Mouse (Mus musculus) urinary bladder, adult 18-20 months (tissue): ENCODE measurements around the gene Fbxl15.

ENCODE experiments used
- DNase-seq, 2 experiments: peaks; one replicate each; pipeline ENCODE4 v3.0.0; 2022; ENCODE audit warnings: low spot score in 2 of 2, mixed read lengths in 2 of 2

The Fbxl15 gene

GRCm38 (mm10) chr19:46308706-46309435 is 19.1 kb upstream of the Fbxl15 start:
- DNase-seq, result peak; percentile 61 to 80

- DNase-seq, result no peak
Measured at GRCm38 (mm10) chr19:46309651-46310305, 18.2 kb upstream of the Fbxl15 start.

- DNase-seq, result no peak
Measured at GRCm38 (mm10) chr19:46310312-46310865, 17.6 kb upstream of the Fbxl15 start.

GRCm38 (mm10) chr19:46311341-46311740 is 16.6 kb upstream of the Fbxl15 start:
- no peak for DNase-seq

- no peak for DNase-seq
Measured at GRCm38 (mm10) chr19:46312566-46312965, 15.4 kb upstream of the Fbxl15 start.

- DNase-seq, result no peak
Measured at GRCm38 (mm10) chr19:46313116-46313515, 14.9 kb upstream of the Fbxl15 start.

- DNase-seq, result no peak
Measured at GRCm38 (mm10) chr19:46313591-46313990, 14.4 kb upstream of the Fbxl15 start.

GRCm38 (mm10) chr19:46314151-46314601 is 13.8 kb upstream of the Fbxl15 start:
- no peak for DNase-seq

- DNase-seq, result no peak
Measured at GRCm38 (mm10) chr19:46314872-46315742, 12.9 kb upstream of the Fbxl15 start.

GRCm38 (mm10) chr19:46315752-46316610 is 12.0 kb upstream of the Fbxl15 start:
- DNase-seq, result no peak

GRCm38 (mm10) chr19:46316846-46317545 is 11.0 kb upstream of the Fbxl15 start:
- DNase-seq, result no peak

- DNase-seq, result no peak
Measured at GRCm38 (mm10) chr19:46317546-46317885, 10.5 kb upstream of the Fbxl15 start.

GRCm38 (mm10) chr19:46318031-46318471 is 9.9 kb upstream of the Fbxl15 start:
- DNase-seq, result no peak

- peak in 1 of 2 experiments; percentile 71 for DNase-seq
Measured at GRCm38 (mm10) chr19:46318586-46319378, 9.2 kb upstream of the Fbxl15 start.

GRCm38 (mm10) chr19:46320076-46320785 is 7.8 kb upstream of the Fbxl15 start:
- DNase-seq, result no peak

GRCm38 (mm10) chr19:46321101-46321943 is 6.7 kb upstream of the Fbxl15 start:
- DNase-seq, result no peak

- no peak for DNase-seq
Measured at GRCm38 (mm10) chr19:46322144-46322995, 5.6 kb upstream of the Fbxl15 start.
